Mouse (Mus musculus) heart, embryonic 11.5 days (tissue): ENCODE data around the gene Slc12a3. TPM values are rescaled to one million over a fixed set of nuclear protein-coding genes. Genes with fewer than 3 reads are reported as not detected.

Experiments
- ATAC-seq: fragments of 200-750 bp; cut with Nextera tagmentation; replicated peaks from 2 replicates; pipeline ENCODE4 v1.8.0; 2017; ENCODE audit warnings: moderate library complexity; ENCODE audit not compliant: insufficient number of reproducible peaks, low FRiP score, low TSS enrichment
- H3K27ac ChIP-seq: fragments of 300-500 bp; sonication (generic); 2 replicates; pipeline ENCODE4 v1.5.1; 2014; ENCODE audit warnings: mild to moderate bottlenecking, low read depth, low read length
- H3K27me3 ChIP-seq: fragments of 300-500 bp; sonication (generic); 2 replicates; pipeline ENCODE4 v1.6.1; 2014; ENCODE audit warnings: mild to moderate bottlenecking, low read length, mixed read lengths; ENCODE audit not compliant: control insufficient read depth, insufficient read depth
- H3K36me3 ChIP-seq: fragments of 300-500 bp; sonication (generic); 2 replicates; pipeline ENCODE4 v1.6.1; 2014; ENCODE audit warnings: mild to moderate bottlenecking, low read length, moderate library complexity, mixed read lengths; ENCODE audit not compliant: control insufficient read depth, insufficient read depth
- H3K4me1 ChIP-seq: fragments of 300-500 bp; sonication (generic); 2 replicates; pipeline ENCODE4 v1.6.1; 2014; ENCODE audit warnings: low read length; ENCODE audit not compliant: control insufficient read depth, insufficient read depth
- H3K4me2 ChIP-seq: fragments of 300-500 bp; sonication (generic); 2 replicates; pipeline ENCODE4 v1.6.1; 2014; ENCODE audit warnings: mild to moderate bottlenecking, moderate library complexity
- H3K4me3 ChIP-seq: fragments of 300-500 bp; sonication (generic); 2 replicates; pipeline ENCODE4 v1.5.1; 2014; ENCODE audit warnings: low read depth, low read length
- H3K9ac ChIP-seq: fragments of 300-500 bp; sonication (generic); 2 replicates; pipeline ENCODE4 v1.6.1; 2014; ENCODE audit warnings: mild to moderate bottlenecking, low read depth, low read length, moderate library complexity
- H3K9me3 ChIP-seq: fragments of 300-500 bp; sonication (generic); replicated peaks from 2 replicates; pipeline ENCODE4 v1.6.1; 2016; ENCODE audit warnings: low read length; ENCODE audit not compliant: control insufficient read depth
- WGBS: fragments of 180-500 bp; shearing (Covaris S2); extraction: QIAGEN DNeasy Blood & Tissue Kit; methylation state at CpG from one replicate; pipeline ENCODE4 v1.1.7; 2014; ENCODE audit not compliant: insufficient replicate concordance; 5-methylcytosine and 5-hydroxymethylcytosine counted together
- polyA plus RNA-seq: library from polyadenylated mRNA; unstranded; fragments of >200 nt; fragmentation: Nextera tagmentation; extraction: Ambion mirVana; gene quantifications from 2 replicates; pipeline ENCODE4 v1.2.1, GENCODE M21; 2014

The Slc12a3 gene
- polyA plus RNA-seq, 1 experiment from 2014 or later, result 0.20 TPM

- Histone ChIP-seq H3K4me2 (no peak overlapping the region), H3K27me3 (no peaks in the 10 kb centered on the region), H3K36me3 (no peaks in the 10 kb centered on the region), H3K27ac (no peak overlapping the region), H3K9me3 (no peaks in the 10 kb centered on the region), H3K4me3 (no peak overlapping the region), H3K9ac (no peak overlapping the region), H3K4me1 (0 out of 2 replicates have a peak, but pooled peaks cover 3% of the 10 kb centered on the region)
- WGBS, result 82% methylated on average over 10 of the region's 10 CpGs
- no peak for ATAC-seq
Measured at GRCm38 (mm10) chr8:94342691-94343090, 13.7 kb downstream of the Slc12a3 start.

DNA sequence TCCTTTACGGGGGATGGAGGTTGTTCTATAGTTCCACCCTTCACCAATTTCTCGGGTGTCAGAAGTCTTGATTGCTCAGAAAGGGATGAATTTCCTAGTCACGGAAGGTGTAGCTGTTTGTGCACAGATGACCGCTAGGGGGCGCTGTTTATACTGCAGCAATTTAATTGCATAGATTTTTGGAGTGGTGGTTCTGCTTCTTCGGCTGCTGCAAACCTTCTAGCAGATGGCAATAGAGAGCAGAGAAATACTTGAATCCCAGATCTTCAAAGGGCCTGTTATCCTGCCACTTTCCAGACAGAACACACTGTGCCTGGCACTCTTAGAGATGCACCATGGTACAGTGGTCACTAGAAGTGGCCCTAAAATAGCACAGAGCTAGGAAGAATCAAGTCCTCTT lies 14.3 kb downstream of the Slc12a3 start:
- H3K27me3 ChIP-seq, result no peaks in the 10 kb centered on the region
- no peak overlapping the region for H3K27ac ChIP-seq
- 11% methylated on average over 6 of the region's 6 CpGs for WGBS
- H3K4me3 ChIP-seq, result no peak overlapping the region
- H3K9me3 ChIP-seq, result no peaks in the 10 kb centered on the region
- H3K36me3 ChIP-seq, result no peaks in the 10 kb centered on the region
- no peak overlapping the region for H3K9ac ChIP-seq
- 0 out of 2 replicates have a peak, but pooled peaks cover 3% of the 10 kb centered on the region for H3K4me1 ChIP-seq
- H3K4me2 ChIP-seq, result no peak overlapping the region
- no peak for ATAC-seq

DNA sequence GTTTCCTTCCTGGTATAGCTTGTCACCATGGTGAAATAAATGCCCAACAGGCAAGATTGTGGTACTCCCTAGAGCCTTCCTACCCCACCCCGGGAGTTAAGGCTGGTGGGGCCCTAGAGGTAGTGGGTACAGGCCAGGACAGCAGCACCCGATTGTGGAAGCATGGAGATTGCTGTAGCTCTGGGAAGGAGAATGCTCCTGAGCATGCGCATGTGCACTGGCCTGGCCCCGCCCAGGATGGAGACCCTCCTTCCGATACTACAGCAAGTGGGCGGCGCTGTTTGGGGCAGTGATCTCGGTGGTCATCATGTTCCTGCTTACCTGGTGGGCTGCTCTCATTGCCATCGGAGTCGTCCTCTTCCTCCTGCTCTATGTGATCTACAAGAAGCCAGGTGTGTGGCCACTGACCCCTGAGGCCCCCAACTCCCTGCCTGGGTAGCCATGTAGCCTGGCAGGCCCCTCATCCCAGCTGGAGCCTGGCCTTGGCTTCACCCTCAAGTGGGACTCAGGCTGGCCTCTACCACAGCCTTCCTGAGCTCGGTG lies 14.8 kb downstream of the Slc12a3 start:
- Histone ChIP-seq H3K9me3 (no peaks in the 10 kb centered on the region), H3K4me3 (no peak overlapping the region), H3K4me2 (no peak overlapping the region), H3K4me1 (peaks cover 3% of the 10 kb centered on the region; the same call in 1 of the 2 replicates), H3K27ac (no peak overlapping the region), H3K27me3 (no peaks in the 10 kb centered on the region), H3K9ac (no peak overlapping the region), H3K36me3 (no peaks in the 10 kb centered on the region)
- no peak for ATAC-seq
- WGBS, result 83% methylated on average over 11 of the region's 11 CpGs

- no peaks in the 10 kb centered on the region for H3K36me3 ChIP-seq
- no peak overlapping the region for H3K4me3 ChIP-seq
- 88% methylated on average over 4 of the region's 4 CpGs for WGBS
- H3K4me1 ChIP-seq, result peaks cover 3% of the 10 kb centered on the region; the same call in 1 of the 2 replicates
- H3K9ac ChIP-seq, result no peak overlapping the region
- ATAC-seq, result no peak
- H3K27me3 ChIP-seq, result no peaks in the 10 kb centered on the region
- H3K4me2 ChIP-seq, result no peak overlapping the region
- H3K9me3 ChIP-seq, result no peaks in the 10 kb centered on the region
- H3K27ac ChIP-seq, result no peak overlapping the region
Measured at GRCm38 (mm10) chr8:94345657-94346056, 16.7 kb downstream of the Slc12a3 start.

GRCm38 (mm10) chr8:94346264-94346663 lies 17.3 kb downstream of the Slc12a3 start:
- 90% methylated on average over 13 of the region's 13 CpGs for WGBS
- Histone ChIP-seq H3K9ac (no peak overlapping the region), H3K9me3 (no peaks in the 10 kb centered on the region), H3K4me1 (peaks cover 3% of the 10 kb centered on the region; the same call in 1 of the 2 replicates), H3K27ac (no peak overlapping the region), H3K4me2 (no peak overlapping the region), H3K36me3 (no peaks in the 10 kb centered on the region), H3K27me3 (no peaks in the 10 kb centered on the region), H3K4me3 (no peak overlapping the region)
- no peak for ATAC-seq

- no peak for ATAC-seq
- H3K27me3 ChIP-seq, result no peaks in the 10 kb centered on the region
- no peak overlapping the region for H3K4me3 ChIP-seq
- H3K4me1 ChIP-seq, result peaks cover 3% of the 10 kb centered on the region; the same call in 1 of the 2 replicates
- WGBS, result 69% methylated on average over 9 of the region's 9 CpGs
- no peaks in the 10 kb centered on the region for H3K9me3 ChIP-seq
- no peaks in the 10 kb centered on the region for H3K36me3 ChIP-seq
- H3K9ac ChIP-seq, result no peak overlapping the region
- H3K27ac ChIP-seq, result no peak overlapping the region
- no peak overlapping the region for H3K4me2 ChIP-seq
Measured at GRCm38 (mm10) chr8:94348425-94348824, 19.4 kb downstream of the Slc12a3 start.

- Histone ChIP-seq H3K4me1 (peaks cover 19% of the 10 kb centered on the region), H3K4me2 (no peak overlapping the region), H3K9me3 (no peaks in the 10 kb centered on the region), H3K36me3 (no peaks in the 10 kb centered on the region), H3K9ac (no peak overlapping the region), H3K27me3 (no peaks in the 10 kb centered on the region), H3K27ac (no peak overlapping the region), H3K4me3 (no peak overlapping the region)
- 78% methylated on average over 7 of the region's 7 CpGs for WGBS
- no peak for ATAC-seq
Measured at GRCm38 (mm10) chr8:94354069-94354531, 25.1 kb downstream of the Slc12a3 start.

DNA sequence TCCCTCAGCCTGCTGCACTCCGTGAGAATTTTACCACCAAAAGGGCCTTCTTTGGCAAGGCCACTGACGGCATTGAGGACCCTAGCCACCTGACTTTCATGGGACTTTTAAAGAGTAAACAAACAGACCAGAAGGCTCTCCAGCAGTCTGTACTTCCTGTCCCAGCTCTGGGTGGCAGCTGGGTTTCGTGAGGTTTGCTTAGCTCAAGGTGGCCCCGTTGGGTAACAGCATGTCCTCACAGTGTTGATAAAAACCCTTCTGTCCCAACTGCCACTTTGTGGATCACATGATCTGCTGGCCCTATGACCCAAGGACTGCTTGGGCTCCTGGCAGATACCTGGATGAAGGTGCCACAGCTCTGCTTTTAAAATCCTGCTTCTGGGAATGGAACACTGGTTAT lies 25.6 kb downstream of the Slc12a3 start:
- no peaks in the 10 kb centered on the region for H3K9me3 ChIP-seq
- no peaks in the 10 kb centered on the region for H3K27me3 ChIP-seq
- no peak overlapping the region for H3K27ac ChIP-seq
- peaks cover 19% of the 10 kb centered on the region for H3K4me1 ChIP-seq
- WGBS, result 64% methylated on average over 4 of the region's 4 CpGs
- no peak overlapping the region for H3K4me3 ChIP-seq
- H3K36me3 ChIP-seq, result no peaks in the 10 kb centered on the region
- no peak overlapping the region for H3K9ac ChIP-seq
- ATAC-seq, result no peak
- no peak overlapping the region for H3K4me2 ChIP-seq

DNA sequence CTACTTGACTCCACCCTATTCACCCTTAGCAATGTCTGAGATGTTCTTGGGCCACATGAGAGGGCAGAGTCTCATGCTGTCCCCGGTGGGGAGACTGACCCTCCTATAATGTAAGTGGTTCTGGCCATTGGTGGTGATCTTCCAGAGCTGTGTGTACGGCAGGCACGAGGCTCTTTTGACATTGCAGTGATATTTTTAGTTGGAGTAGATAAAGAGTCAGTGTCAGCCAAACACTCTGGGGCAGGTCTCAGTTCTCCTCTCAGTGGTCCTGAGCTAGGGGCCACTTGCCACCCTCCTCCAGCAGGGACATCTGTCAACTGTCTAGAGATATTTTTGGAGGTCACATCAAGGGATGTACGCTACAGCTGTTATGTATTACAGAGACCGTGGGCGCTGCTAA lies 28.2 kb downstream of the Slc12a3 start:
- Histone ChIP-seq H3K36me3 (no peaks in the 10 kb centered on the region), H3K9ac (no peak overlapping the region), H3K4me2 (no peak overlapping the region; the same call in 1 of the 2 replicates), H3K4me1 (peaks cover 19% of the 10 kb centered on the region), H3K27ac (peak overlapping the region; percentile 37; the same call in 1 of the 2 replicates), H3K4me3 (no peak overlapping the region), H3K27me3 (no peaks in the 10 kb centered on the region), H3K9me3 (no peaks in the 10 kb centered on the region)
- 33% methylated on average over 6 of the region's 6 CpGs for WGBS
- 0 out of 2 replicates have a peak, but pooled peaks have one; percentile 42 for ATAC-seq
